Mouse (Mus musculus): Measurements from ENCODE around the gene Tada2a. TPM values are rescaled to one million over a fixed set of nuclear protein-coding genes. Genes with fewer than 3 reads are reported as not detected.

Gene Tada2a
- 4.2 and 5.0 TPM in 2 replicates for polyA plus RNA-seq (2012; rRNA removed)

GRCm38 (mm10) chr11:84128943-84129798 is at the start of gene Tada2a, which contains the start of gene Acaca:
Tada2a (minus strand) TSS chr11:84129600.
Acaca (plus strand) TSS chr11:84129672.

GRCm38 (mm10) chr11:84167046-84167526 is 37.7 kb upstream of the Tada2a start, which contains the start of gene Gm11437:
Gm11437 (minus strand) TSS chr11:84167476.

GRCm38 (mm10) chr11:84069034-84069370 is 60.4 kb downstream of the Tada2a start, which contains the start of gene Dusp14:
Dusp14 (minus strand) TSS chr11:84069261.

Other genes starting within 250 kb of the Tada2a start
- 1.5 and 1.7 TPM in 2 replicates for gene Ddx52, start 187.5 kb downstream of the Tada2a start, polyA plus RNA-seq (2012; rRNA removed)
- 15.9 and 18.0 TPM in 2 replicates for gene Synrg, start 165.2 kb downstream of the Tada2a start, polyA plus RNA-seq (2012; rRNA removed)
- gene Dusp14, start 60.3 kb downstream of the Tada2a start, polyA plus RNA-seq (2012; rRNA removed), result 10.1 and 10.7 TPM in 2 replicates
- 8.0 and 8.6 TPM in 2 replicates for gene Acaca, start 72 bp upstream of the Tada2a start, polyA plus RNA-seq (2012; rRNA removed)
- 0.47 and 0.73 TPM in 2 replicates for gene Gm11437, start 37.9 kb upstream of the Tada2a start, polyA plus RNA-seq (2012; rRNA removed)

All from colon, adult 2 months (tissue).